Mouse (Mus musculus): ENCODE results near the gene Arl5b.

Gene Arl5b

GRCm38 (mm10) chr2:15111808-15112440, 62.7 kb downstream of the Arl5b start:
- DNase-seq (ENCODE audit: low read depth, low spot score), result no peak

GRCm38 (mm10) chr2:15112741-15113140, 63.5 kb downstream of the Arl5b start:
- DNase-seq (ENCODE audit: low read depth, low spot score), result no peak

- DNase-seq (ENCODE audit: low read depth, low spot score), result no peak
Observed at GRCm38 (mm10) chr2:15121217-15121680, 72.1 kb downstream of the Arl5b start.

Data from ZHBTc4 (cell line).